Mouse (Mus musculus) forebrain, embryonic 10.5 days (tissue): ENCODE results near the gene Ugt1a6a. TPM values are rescaled to one million over a fixed set of nuclear protein-coding genes. Genes with fewer than 3 reads are reported as not detected.

Experiments
- DNase-seq: peaks from one replicate; pipeline ENCODE4 v3.0.0-alpha.2; 2017; ENCODE audit warnings: low spot score; ENCODE audit errors: extremely low spot score
- H3K27ac ChIP-seq: fragments of 300-500 bp; sonication (generic); 2 replicates; pipeline ENCODE4 v1.5.1; 2016; ENCODE audit warnings: mild to moderate bottlenecking
- H3K27me3 ChIP-seq: fragments of 300-500 bp; sonication (generic); 2 replicates; pipeline ENCODE4 v1.6.1; 2016; ENCODE audit warnings: mild to moderate bottlenecking; ENCODE audit not compliant: poor library complexity, severe bottlenecking
- H3K36me3 ChIP-seq: fragments of 300-500 bp; sonication (generic); replicated peaks from 2 replicates; pipeline ENCODE4 v1.6.1; 2016; ENCODE audit warnings: mild to moderate bottlenecking, moderate library complexity
- H3K4me1 ChIP-seq: fragments of 300-500 bp; sonication (generic); 2 replicates; pipeline ENCODE4 v1.6.1; 2016
- H3K4me3 ChIP-seq: fragments of 300-500 bp; sonication (generic); 2 replicates; pipeline ENCODE4 v1.5.1; 2016; ENCODE audit warnings: mild to moderate bottlenecking, moderate library complexity
- H3K9me3 ChIP-seq: fragments of 300-500 bp; sonication (generic); 2 replicates; pipeline ENCODE4 v1.6.1; 2016; ENCODE audit warnings: mild to moderate bottlenecking, moderate library complexity
- WGBS: fragments of 180-500 bp; shearing (Covaris S2); methylation state at CpG from one replicate; pipeline ENCODE4 v1.1.7; 2016; 5-methylcytosine and 5-hydroxymethylcytosine counted together
- polyA plus RNA-seq: library from polyadenylated mRNA; unstranded; fragments of >200 nt; fragmentation: Nextera tagmentation; extraction: Ambion mirVana; gene quantifications from 2 replicates; pipeline ENCODE4 v1.2.1, GENCODE M21; 2016

Ugt1a6a gene
- polyA plus RNA-seq, 1 experiment from 2014 or later = 0.20 TPM

DNA sequence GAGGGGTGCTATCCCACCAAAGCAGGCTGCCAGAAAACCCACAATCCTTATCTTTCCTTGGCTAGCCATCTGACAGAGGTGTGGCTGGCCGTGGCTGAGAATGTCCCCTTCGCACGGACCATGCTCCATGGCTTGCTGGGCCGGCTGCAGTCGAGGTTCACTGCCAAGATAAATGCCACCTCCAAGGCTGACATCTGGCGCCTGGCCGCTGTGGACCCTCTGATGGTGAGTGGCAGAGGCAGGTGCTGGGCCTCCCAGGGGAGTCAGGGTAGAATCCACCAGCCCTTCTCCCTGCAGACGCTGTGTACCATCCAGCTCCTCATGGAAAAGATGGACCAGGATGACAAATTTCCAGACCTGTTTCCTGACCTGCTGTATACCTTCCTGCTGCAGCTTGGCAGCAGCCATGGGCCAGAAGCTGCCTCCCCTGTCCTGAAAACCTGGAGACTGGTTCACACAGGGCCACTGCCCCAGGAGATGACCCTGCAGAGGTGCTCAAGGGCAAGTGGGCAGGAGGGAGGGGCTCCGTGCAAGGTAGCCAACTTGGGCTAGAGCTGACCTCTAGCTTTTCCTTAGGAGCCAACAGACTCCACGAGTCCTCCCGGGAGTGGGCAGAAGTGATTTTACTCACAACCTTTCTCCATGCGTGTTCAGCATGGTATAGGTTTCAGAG is 120.3 kb downstream of the Ugt1a6a start:
- Histone ChIP-seq H3K27ac (no peak overlapping the region), H3K27me3 (no peaks in the 10 kb centered on the region), H3K9me3 (peaks cover 98% of the 10 kb centered on the region), H3K36me3 (peaks cover 7% of the 10 kb centered on the region), H3K4me3 (no peak overlapping the region), H3K4me1 (no peaks in the 10 kb centered on the region)
- DNase-seq = no peak
- WGBS = 91% methylated on average over 12 of the region's 12 CpGs

DNA sequence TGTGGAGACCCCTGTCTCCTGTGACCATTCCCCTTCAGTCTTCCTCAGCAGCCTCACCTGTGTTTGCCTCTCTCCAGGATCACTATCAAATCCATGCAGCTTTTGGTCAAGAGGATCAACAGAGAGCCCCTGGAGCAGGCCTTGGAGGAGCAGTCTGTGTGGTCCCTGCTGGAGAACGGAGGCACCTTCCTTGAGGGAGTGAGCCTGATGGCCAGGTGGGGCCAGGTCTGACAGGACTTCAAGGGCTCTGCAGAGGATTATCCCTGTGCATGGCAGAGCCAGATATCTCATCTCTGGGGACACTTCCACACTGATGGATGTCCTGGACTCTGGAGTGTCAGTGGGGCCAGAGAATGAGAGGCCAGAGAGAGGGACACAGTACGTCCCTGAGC is 120.9 kb downstream of the Ugt1a6a start:
- 59% methylated on average over 2 of the region's 2 CpGs for WGBS

DNA sequence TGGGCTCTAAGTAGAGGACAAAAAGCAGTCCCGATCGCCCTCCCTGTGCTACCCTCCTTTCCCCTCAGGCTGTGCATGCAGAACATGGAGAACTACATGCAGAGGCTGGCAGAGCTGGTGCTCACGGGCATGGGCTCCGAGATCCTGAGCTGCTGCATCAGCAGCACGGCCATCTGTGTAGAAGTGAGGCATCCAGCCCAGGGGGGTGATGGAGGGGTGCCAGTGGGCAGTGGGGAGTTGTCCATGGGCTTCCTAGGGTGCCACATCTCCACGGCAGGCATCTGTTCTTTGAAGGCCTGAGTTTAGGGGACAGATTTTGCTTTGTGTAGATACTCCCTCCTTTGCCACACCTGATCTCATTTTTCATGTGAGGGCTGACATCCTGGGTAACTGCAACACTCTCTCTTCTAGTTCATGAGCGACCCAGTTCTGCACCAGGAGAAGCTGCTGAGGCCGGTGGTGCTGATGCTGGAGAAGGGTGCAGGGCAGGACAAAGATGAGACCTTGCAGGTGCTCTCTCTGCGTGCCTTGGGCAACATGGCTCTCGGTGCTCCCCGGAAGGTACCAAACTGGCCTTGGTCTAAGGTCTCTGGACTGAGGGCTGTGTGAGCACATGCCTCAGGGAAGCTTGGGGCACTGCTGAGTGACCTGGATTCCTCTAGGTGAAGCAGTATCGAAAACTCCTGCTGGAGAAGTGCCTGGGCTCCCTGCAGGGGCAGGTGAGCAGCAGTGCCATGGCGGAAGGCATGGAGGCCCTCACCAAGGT is 121.6 kb downstream of the Ugt1a6a start:
- Histone ChIP-seq H3K4me3 (no peak overlapping the region), H3K4me1 (no peaks in the 10 kb centered on the region), H3K9me3 (peaks cover 98% of the 10 kb centered on the region), H3K36me3 (peaks cover 20% of the 10 kb centered on the region), H3K27me3 (no peaks in the 10 kb centered on the region), H3K27ac (no peak overlapping the region)
- 84% methylated on average over 13 of the region's 13 CpGs for WGBS
- no peak for DNase-seq

More for the DNA sequence above, 120.9 kb downstream of the Ugt1a6a start:
- no peaks in the 10 kb centered on the region for H3K27me3 ChIP-seq
- H3K4me1 ChIP-seq = no peaks in the 10 kb centered on the region
- no peak for DNase-seq
- no peak overlapping the region for H3K27ac ChIP-seq
- no peak overlapping the region for H3K4me3 ChIP-seq
- H3K36me3 ChIP-seq = peaks cover 13% of the 10 kb centered on the region
- peaks cover 98% of the 10 kb centered on the region for H3K9me3 ChIP-seq

DNA sequence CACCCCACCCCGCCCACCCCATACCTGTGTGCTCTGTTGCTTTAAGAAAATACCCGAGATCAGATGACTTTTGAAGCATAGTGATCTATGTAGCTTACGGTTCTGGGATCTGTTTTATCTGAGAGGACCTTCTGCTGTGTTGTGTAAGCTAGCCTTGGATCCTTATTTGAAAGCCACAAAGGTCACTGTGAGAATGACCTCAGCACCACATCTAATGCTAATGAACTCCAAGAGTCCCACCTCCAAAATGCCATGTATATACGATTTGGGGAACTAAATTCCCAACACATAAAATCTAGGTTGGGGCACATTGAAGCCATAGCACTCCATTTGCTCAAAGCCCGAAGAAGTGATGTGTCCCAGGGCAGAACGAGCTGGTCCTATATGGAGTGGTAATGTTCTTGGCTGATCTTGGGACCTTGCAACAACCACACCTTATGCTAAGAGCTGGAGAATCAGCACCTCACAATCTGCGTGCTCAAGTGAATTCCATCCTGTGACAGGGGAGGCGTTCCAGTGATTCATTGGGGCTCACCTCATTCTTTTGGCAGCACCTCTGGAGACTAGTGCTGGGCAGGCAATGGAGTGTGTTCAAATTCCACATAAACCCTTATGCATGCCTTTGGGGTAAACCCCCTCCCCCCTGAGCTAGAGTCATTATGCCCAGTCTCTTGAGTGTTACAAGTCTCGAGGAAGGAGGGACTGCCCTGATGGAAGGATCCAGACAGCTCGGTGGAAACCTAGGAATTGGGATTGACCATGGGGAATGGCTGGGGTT is 122.5 kb downstream of the Ugt1a6a start:
- Histone ChIP-seq H3K36me3 (peaks cover 29% of the 10 kb centered on the region), H3K9me3 (peaks cover 100% of the 10 kb centered on the region), H3K27me3 (no peaks in the 10 kb centered on the region), H3K4me3 (no peak overlapping the region), H3K27ac (no peak overlapping the region), H3K4me1 (no peaks in the 10 kb centered on the region)
- no peak for DNase-seq
- WGBS = 82% methylated on average over 10 of the region's 10 CpGs

DNA sequence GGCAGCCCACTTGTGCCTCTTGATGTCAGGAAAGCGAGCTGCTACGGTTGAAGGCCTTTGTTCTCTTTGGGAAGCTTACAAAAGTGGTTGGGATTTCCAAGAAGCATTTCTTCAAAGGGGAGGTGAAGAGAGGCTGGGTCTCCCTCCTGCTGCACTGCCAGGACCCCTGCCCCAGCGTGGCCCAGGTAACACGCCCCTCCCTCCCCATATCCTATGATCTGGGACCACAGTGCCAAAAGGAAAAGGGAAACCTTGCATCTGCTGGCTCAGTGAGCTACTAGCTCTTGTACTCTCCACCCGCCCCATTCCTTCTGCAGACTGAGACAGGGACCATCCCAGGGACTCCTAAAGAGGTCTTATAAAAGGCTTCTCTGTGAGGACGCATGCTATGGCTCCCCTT is 123.1 kb downstream of the Ugt1a6a start:
- DNase-seq = no peak
- Histone ChIP-seq H3K4me3 (no peak overlapping the region), H3K4me1 (no peaks in the 10 kb centered on the region), H3K9me3 (peaks cover 100% of the 10 kb centered on the region), H3K27me3 (no peaks in the 10 kb centered on the region), H3K36me3 (peaks cover 35% of the 10 kb centered on the region), H3K27ac (no peak overlapping the region)
- WGBS = 82% methylated on average over 6 of the region's 6 CpGs

DNA sequence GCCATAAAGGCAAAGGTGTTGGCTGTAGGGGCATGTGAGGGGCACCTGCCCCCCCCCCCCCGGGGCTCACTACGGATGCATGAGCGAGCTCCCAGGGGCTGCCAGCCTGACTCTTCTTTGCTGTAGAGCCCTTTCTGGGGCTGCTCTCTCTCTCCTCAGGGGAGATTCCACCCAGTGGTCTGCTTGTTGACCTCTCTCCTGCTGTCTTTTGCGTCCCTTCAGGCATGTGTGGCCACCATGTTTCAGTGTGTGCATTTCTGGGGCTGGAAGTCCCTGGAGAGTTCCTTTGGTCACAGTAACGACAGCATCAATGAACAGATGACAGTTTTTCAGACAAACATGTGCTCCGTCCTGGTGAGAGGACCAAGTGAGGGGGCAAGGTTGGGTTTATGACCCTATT is 123.8 kb downstream of the Ugt1a6a start:
- WGBS = 73% methylated on average over 6 of the region's 6 CpGs
- no peak for DNase-seq
- Histone ChIP-seq H3K4me3 (no peak overlapping the region), H3K27ac (no peak overlapping the region), H3K36me3 (peaks cover 42% of the 10 kb centered on the region), H3K4me1 (no peaks in the 10 kb centered on the region), H3K27me3 (no peaks in the 10 kb centered on the region), H3K9me3 (peaks cover 100% of the 10 kb centered on the region)

DNA sequence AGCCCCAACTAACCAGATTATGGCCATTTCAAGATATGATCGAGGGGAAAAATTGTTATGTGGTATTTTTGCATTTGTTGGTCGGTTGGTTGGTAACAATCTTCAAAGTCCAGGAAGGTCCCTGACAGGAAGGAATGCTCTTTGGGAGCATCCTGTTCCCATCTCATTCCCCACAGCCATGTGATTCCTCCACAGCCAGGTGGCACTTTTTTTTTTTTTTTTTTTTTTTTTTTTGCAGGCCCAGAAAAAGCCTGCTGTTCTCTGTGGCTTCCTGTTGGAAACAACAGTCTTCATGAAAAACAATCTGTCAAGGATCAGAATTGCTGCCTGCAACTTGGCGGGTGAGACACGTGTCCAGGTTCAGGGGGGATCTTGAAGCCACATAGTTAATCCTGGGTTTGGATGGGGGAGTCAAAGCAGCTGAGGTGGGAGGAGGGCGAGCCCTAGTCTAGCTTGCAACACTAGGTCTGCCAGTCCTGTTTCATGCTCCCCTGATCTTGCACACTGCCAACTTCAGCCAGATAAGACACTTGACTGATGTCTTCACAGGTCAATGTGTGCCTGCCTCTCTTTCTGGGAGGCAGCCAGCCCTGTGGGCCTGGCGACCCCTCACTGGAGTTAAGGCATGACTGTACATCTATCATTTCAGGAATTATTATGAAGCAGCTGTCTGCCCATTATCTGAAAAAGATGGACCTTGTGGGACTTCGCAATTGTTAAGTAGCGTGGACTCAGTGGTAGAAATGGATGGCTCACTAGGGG is 124.5 kb downstream of the Ugt1a6a start:
- Histone ChIP-seq H3K4me3 (no peak overlapping the region), H3K4me1 (no peaks in the 10 kb centered on the region), H3K27ac (no peak overlapping the region), H3K36me3 (peaks cover 49% of the 10 kb centered on the region), H3K27me3 (no peaks in the 10 kb centered on the region), H3K9me3 (peaks cover 100% of the 10 kb centered on the region)
- WGBS = 80% methylated on average over 8 of the region's 8 CpGs
- no peak for DNase-seq

DNA sequence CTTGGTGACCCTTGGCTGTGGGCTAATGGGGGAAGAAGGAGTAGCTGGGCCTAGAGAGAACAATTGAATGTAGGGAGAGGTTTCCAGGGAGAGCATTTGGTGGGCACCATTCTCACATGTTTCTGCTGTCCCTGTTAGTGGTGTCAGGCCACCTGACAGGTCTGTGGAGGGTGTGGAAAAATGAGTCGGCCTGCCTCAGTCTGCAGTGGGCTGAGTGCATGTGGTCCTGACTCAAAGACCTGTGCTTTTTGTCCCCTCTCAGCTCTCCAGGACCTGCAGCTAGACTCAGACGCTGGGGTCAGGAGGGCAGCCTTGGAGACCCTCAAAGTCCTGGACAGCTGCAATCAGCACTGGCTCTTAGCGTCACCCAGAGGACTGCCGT is 125.0 kb downstream of the Ugt1a6a start:
- Histone ChIP-seq H3K36me3 (peaks cover 54% of the 10 kb centered on the region), H3K4me1 (no peaks in the 10 kb centered on the region), H3K4me3 (no peak overlapping the region), H3K9me3 (peaks cover 100% of the 10 kb centered on the region), H3K27me3 (no peaks in the 10 kb centered on the region), H3K27ac (no peak overlapping the region)
- no peak for DNase-seq
- 81% methylated on average over 4 of the region's 4 CpGs for WGBS

DNA sequence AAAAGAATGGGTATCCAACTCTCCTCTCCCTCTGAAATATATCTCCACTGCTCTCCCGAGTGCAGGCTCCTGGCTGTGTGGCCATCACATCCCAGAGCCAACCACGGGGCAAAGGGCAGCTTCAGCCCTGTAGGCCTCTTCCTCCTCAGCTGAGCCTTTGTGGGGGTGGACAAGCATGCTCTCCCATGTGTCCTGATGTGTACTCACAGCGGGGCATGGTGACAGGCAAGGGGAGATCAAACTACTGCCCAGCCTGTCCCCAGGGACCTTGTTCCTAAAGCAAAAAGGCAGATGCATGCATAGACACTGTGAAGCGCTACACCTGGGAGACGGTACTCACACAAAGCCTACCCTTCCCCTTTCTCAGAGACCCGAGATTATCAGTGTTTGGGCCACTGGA is 125.5 kb downstream of the Ugt1a6a start:
- 87% methylated on average over 6 of the region's 6 CpGs for WGBS
- Histone ChIP-seq H3K27me3 (no peaks in the 10 kb centered on the region), H3K36me3 (peaks cover 59% of the 10 kb centered on the region), H3K4me1 (no peaks in the 10 kb centered on the region), H3K27ac (no peak overlapping the region), H3K4me3 (no peak overlapping the region), H3K9me3 (peaks cover 100% of the 10 kb centered on the region)
- DNase-seq = no peak

DNA sequence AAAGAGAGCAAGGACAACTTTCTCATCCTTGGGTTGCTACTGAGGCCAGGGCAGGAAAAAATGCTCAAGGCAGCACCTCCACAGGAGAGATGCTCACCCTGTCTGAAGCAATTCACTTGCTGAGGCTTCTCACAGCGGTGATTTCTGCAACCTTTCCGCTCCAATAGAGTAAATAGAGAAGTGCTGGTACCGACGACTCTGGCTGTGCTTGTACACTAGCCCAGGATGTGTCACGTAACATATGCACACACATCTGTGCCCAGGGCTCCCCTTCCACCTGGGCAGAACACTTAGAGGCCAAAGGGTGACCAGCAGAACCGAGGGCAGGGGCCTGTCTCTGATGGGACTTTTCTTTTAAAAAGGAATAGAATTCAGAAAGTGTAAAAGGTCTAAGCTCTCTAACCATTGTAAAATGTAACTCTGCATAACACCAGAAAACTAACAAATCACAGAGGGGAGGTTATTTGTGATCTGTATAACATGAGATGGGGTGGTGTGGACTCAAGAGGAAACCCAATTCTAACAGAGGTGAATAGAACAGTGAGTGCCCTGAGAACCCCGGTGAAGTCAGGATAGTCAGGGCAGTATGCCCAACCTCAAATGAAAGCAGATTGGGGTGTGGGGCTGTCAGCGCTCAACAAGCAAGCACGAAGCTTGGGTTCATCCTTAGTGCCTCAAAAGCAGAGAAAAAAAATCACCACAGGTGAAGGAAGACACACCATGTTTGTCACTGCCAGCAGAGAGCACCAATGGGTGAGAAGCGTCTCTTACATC is 126.2 kb downstream of the Ugt1a6a start:
- no peak for DNase-seq

DNA sequence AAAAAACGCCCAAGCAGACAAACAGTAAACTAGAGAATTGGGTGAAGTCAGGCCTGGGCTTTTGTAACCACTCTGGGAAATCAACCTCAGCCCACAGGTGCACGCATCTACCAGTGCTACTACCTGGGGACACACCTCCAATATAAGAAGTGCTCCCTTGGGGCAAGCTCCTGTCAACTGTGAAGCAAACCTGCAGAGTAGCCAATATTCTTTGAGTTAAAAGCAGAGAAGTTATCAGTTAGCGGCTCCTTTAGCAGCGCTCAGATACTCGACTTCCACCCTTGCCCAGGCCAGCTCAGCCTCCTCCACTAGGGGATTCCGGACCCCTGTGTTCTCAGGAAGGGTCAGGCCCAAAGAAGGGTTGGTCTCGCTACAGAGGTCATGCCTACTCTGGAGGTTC is 127.1 kb downstream of the Ugt1a6a start:
- Histone ChIP-seq H3K36me3 (peaks cover 75% of the 10 kb centered on the region), H3K9me3 (peaks cover 99% of the 10 kb centered on the region), H3K27ac (no peak overlapping the region), H3K4me3 (no peak overlapping the region), H3K27me3 (no peaks in the 10 kb centered on the region), H3K4me1 (no peaks in the 10 kb centered on the region)
- 89% methylated on average over 7 of the region's 7 CpGs for WGBS
- no peak for DNase-seq

More for the DNA sequence above, 126.2 kb downstream of the Ugt1a6a start:
- peaks cover 100% of the 10 kb centered on the region for H3K9me3 ChIP-seq
- H3K36me3 ChIP-seq = peaks cover 66% of the 10 kb centered on the region
- H3K4me3 ChIP-seq = no peak overlapping the region
- H3K27me3 ChIP-seq = no peaks in the 10 kb centered on the region
- 86% methylated on average over 10 of the region's 10 CpGs for WGBS
- H3K4me1 ChIP-seq = no peaks in the 10 kb centered on the region
- H3K27ac ChIP-seq = no peak overlapping the region

DNA sequence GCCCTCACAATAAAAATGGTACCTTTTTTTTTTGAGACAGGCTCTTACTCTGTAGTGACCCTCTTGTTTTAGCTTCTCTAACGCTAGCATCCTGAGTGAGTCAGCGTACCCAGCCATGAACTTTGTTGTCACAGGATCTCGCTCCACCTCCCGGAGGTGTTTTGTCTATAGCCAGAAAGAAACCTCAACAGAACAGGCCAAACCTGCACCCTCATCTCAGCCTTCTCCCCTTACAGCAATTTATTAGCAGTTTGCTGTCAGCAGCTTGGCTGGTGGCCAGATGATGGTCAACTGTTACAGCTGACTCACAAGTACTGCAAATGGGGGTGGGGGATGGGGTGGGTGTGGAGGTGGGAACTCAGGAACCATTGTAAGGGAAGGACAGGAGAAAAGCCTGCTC is 127.6 kb downstream of the Ugt1a6a start:
- Histone ChIP-seq H3K27me3 (no peaks in the 10 kb centered on the region), H3K9me3 (peaks cover 99% of the 10 kb centered on the region), H3K4me3 (no peak overlapping the region), H3K4me1 (no peaks in the 10 kb centered on the region), H3K36me3 (peaks cover 80% of the 10 kb centered on the region), H3K27ac (no peak overlapping the region)
- DNase-seq = no peak
- 89% methylated on average over 4 of the region's 4 CpGs for WGBS
